In the genomic region with DNA sequence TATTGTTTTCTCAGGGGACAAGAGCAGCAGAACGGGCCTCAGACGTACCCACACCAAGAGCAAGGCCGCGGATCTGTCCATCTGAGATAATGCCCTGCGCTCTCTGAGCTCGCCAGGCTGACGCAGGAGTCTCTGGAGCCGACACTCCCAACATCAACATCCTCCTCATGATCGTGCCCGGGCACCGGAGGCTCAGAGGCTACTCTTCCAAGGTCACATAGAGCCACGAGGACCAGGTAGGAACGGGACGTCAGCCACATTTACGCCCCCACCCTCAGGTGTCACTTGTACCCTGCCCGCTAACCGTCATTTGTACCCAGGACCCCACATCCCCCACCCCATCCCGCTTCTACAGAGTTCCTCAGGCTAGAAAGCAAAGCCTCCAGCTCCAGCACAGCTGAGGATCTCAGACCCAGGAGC, we compare ENCODE assay signal across 8 mouse cellular contexts. TPM values are rescaled to one million over a fixed set of nuclear protein-coding genes. Genes with fewer than 3 reads are reported as not detected.
DNase-seq lines count a peak whose midpoint lies in the region; ATAC-seq and TF ChIP-seq lines count a peak whose summit lies in the region.

No protein-coding gene starts in this region.

- no peaks in the 10 kb centered on the region for H3K9me3 ChIP-seq in kidney, embryonic 14.5 days (ENCODE audit: control insufficient read depth, low read length)
- no peaks in the 10 kb centered on the region for H3K9me3 ChIP-seq in forebrain, embryonic 12.5 days
- no peaks in the 10 kb centered on the region for H3K9me3 ChIP-seq in limb, embryonic 15.5 days
- no peaks in the 10 kb centered on the region for H3K9me3 ChIP-seq in midbrain, embryonic 12.5 days

- peak overlapping the region; percentile 83 for H3K9ac ChIP-seq in kidney, embryonic 14.5 days (ENCODE audit: low read depth, low read length)
- peak overlapping the region; percentile 85 for H3K9ac ChIP-seq in forebrain, embryonic 12.5 days
- H3K9ac ChIP-seq in limb, embryonic 15.5 days: peak overlapping the region; percentile 57
- peak overlapping the region; percentile 84 for H3K9ac ChIP-seq in midbrain, embryonic 12.5 days (replicated peaks)

- no peaks in the 10 kb centered on the region for H3K36me3 ChIP-seq in kidney, embryonic 14.5 days (ENCODE audit: control insufficient read depth, insufficient read depth, low read length)
- H3K36me3 ChIP-seq in forebrain, embryonic 12.5 days (replicated peaks): peaks cover 8% of the 10 kb centered on the region; the same call in 1 of the 2 replicates
- no peaks in the 10 kb centered on the region for H3K36me3 ChIP-seq in limb, embryonic 15.5 days
- H3K36me3 ChIP-seq in midbrain, embryonic 12.5 days: peaks cover 10% of the 10 kb centered on the region; the same call in 1 of the 2 replicates

- H3K27me3 ChIP-seq in kidney, embryonic 14.5 days (ENCODE audit: control insufficient read depth, insufficient read depth, low read length): no peaks in the 10 kb centered on the region
- H3K27me3 ChIP-seq in forebrain, embryonic 12.5 days: no peaks in the 10 kb centered on the region
- H3K27me3 ChIP-seq in limb, embryonic 15.5 days: no peaks in the 10 kb centered on the region
- H3K27me3 ChIP-seq in midbrain, embryonic 12.5 days: no peaks in the 10 kb centered on the region; the same call in 1 of the 2 replicates

- peak overlapping the region; percentile 90 for H3K27ac ChIP-seq in kidney, embryonic 14.5 days (ENCODE audit: low read depth, low read length)
- H3K27ac ChIP-seq in bone marrow, adult 2 months (ENCODE audit: control insufficient read depth, insufficient read depth, low read depth, low read length, poor library complexity): peak overlapping the region; percentile 78
- H3K27ac ChIP-seq in forebrain, embryonic 12.5 days: peak overlapping the region; percentile 76
- H3K27ac ChIP-seq in limb, embryonic 15.5 days: peak overlapping the region; percentile 74; the same call in 1 of the 2 replicates
- H3K27ac ChIP-seq in midbrain, embryonic 12.5 days (replicated peaks): peak overlapping the region; percentile 96

- no peak for TF ChIP-seq CTCF in bone marrow, adult 2 months (IDR thresholded peaks at IDR 0.05; ENCODE audit: control insufficient read depth, insufficient read depth, low read length)

- peak; percentile 62; the same call in 1 of the 2 replicates for TF ChIP-seq POLR2A in bone marrow, adult 2 months (IDR thresholded peaks at IDR 0.05; ENCODE audit: borderline replicate concordance, control insufficient read depth, low read depth, low read length)

- DNase-seq in kidney, adult 11 months: no peak
- no peak for DNase-seq in cerebellum, adult 11-12 months
- DNase-seq in layer of hippocampus, adult 9-11 months: no peak

- H3K4me2 ChIP-seq in kidney, embryonic 14.5 days (replicated peaks; ENCODE audit: low read depth, low read length): peak overlapping the region; percentile 92
- H3K4me2 ChIP-seq in forebrain, embryonic 12.5 days: peak overlapping the region; percentile 79
- peak overlapping the region; percentile 86 for H3K4me2 ChIP-seq in limb, embryonic 15.5 days
- H3K4me2 ChIP-seq in midbrain, embryonic 12.5 days (replicated peaks): peak overlapping the region; percentile 93

- peak; percentile 64 for ATAC-seq in kidney, embryonic 14.5 days (ENCODE audit: low FRiP score, low TSS enrichment)
- peak; percentile 73 for ATAC-seq in forebrain, embryonic 12.5 days (ENCODE audit: low FRiP score)
- ATAC-seq in limb, embryonic 15.5 days (ENCODE audit: insufficient number of reproducible peaks, low FRiP score, low TSS enrichment, low read depth): peak; percentile 20
- ATAC-seq in midbrain, embryonic 12.5 days (ENCODE audit: low FRiP score, low read depth): peak; percentile 70; the same call in 1 of the 2 replicates

- WGBS in kidney, embryonic 14.5 days: under 1% methylated on average over 18 of the region's 18 CpGs
- 0% methylated on average over 18 of the region's 18 CpGs for WGBS in bone marrow, adult 2 months
- 0% methylated on average over 18 of the region's 18 CpGs for WGBS in forebrain, embryonic 12.5 days
- WGBS in limb, embryonic 15.5 days: under 1% methylated on average over 18 of the region's 18 CpGs
- under 1% methylated on average over 18 of the region's 18 CpGs for WGBS in midbrain, embryonic 12.5 days

- peaks cover 12% of the 10 kb centered on the region for H3K4me1 ChIP-seq in kidney, embryonic 14.5 days (ENCODE audit: control insufficient read depth, insufficient read depth, low read length)
- H3K4me1 ChIP-seq in bone marrow, adult 2 months (ENCODE audit: control insufficient read depth, insufficient read depth, low read length): peaks cover 4% of the 10 kb centered on the region; the same call in 1 of the 2 replicates
- peaks cover 39% of the 10 kb centered on the region for H3K4me1 ChIP-seq in forebrain, embryonic 12.5 days
- H3K4me1 ChIP-seq in limb, embryonic 15.5 days: peaks cover 18% of the 10 kb centered on the region
- peaks cover 36% of the 10 kb centered on the region for H3K4me1 ChIP-seq in midbrain, embryonic 12.5 days

- peak overlapping the region; percentile 82 for H3K4me3 ChIP-seq in kidney, embryonic 14.5 days (ENCODE audit: low read length)
- H3K4me3 ChIP-seq in bone marrow, adult 2 months (replicated peaks; ENCODE audit: control insufficient read depth, low read depth, low read length): peak overlapping the region; percentile 77
- H3K4me3 ChIP-seq in forebrain, embryonic 12.5 days (replicated peaks): peak overlapping the region; percentile 65
- H3K4me3 ChIP-seq in limb, embryonic 15.5 days: peak overlapping the region; percentile 71
- peak overlapping the region; percentile 79 for H3K4me3 ChIP-seq in midbrain, embryonic 12.5 days

RNA-seq across cellular contexts. Expression of a gene that starts 0.4 kb away (rescaled TPM):
- polyA plus RNA-seq in kidney, embryonic 14.5 days (2014; fragmentation: Nextera tagmentation; extraction: Ambion mirVana): 99.3 and 101 TPM in 2 replicates
- 46.9 and 57.6 TPM in 2 replicates for polyA plus RNA-seq in bone marrow, adult 2 months (2011; ENCODE audit: insufficient read depth, insufficient read length, low replicate concordance, missing spikeins)
- polyA plus RNA-seq in forebrain, embryonic 12.5 days (2016; fragmentation: Nextera tagmentation; extraction: Ambion mirVana): 104 TPM in 2 replicates
- 53.6 and 56.0 TPM in 2 replicates for polyA plus RNA-seq in limb, embryonic 15.5 days (2015; fragmentation: Nextera tagmentation; extraction: Ambion mirVana)
- polyA plus RNA-seq in midbrain, embryonic 12.5 days (2016; fragmentation: Nextera tagmentation; extraction: Ambion mirVana): 92.2 and 98.3 TPM in 2 replicates

RNA-seq across cellular contexts. Expression of a gene that starts 20.4 kb away (rescaled TPM):
- 6.9 and 8.0 TPM in 2 replicates for polyA plus RNA-seq in kidney, embryonic 14.5 days (2014; fragmentation: Nextera tagmentation; extraction: Ambion mirVana)
- polyA plus RNA-seq in bone marrow, adult 2 months (2011; ENCODE audit: insufficient read depth, insufficient read length, low replicate concordance, missing spikeins): 22.6 and 28.5 TPM in 2 replicates
- polyA plus RNA-seq in forebrain, embryonic 12.5 days (2016; fragmentation: Nextera tagmentation; extraction: Ambion mirVana): 15.3 and 16.2 TPM in 2 replicates
- polyA plus RNA-seq in limb, embryonic 15.5 days (2015; fragmentation: Nextera tagmentation; extraction: Ambion mirVana): 9.6 and 12.0 TPM in 2 replicates
- 16.2 and 17.4 TPM in 2 replicates for polyA plus RNA-seq in midbrain, embryonic 12.5 days (2016; fragmentation: Nextera tagmentation; extraction: Ambion mirVana)

RNA-seq across cellular contexts. Expression of a gene that starts 26.2 kb away (rescaled TPM):
- polyA plus RNA-seq in kidney, embryonic 14.5 days (2014; fragmentation: Nextera tagmentation; extraction: Ambion mirVana): not detected in 2 replicates
- polyA plus RNA-seq in bone marrow, adult 2 months (2011; ENCODE audit: insufficient read depth, insufficient read length, low replicate concordance, missing spikeins): not detected in 2 replicates
- polyA plus RNA-seq in forebrain, embryonic 12.5 days (2016; fragmentation: Nextera tagmentation; extraction: Ambion mirVana): not detected in 2 replicates
- polyA plus RNA-seq in limb, embryonic 15.5 days (2015; fragmentation: Nextera tagmentation; extraction: Ambion mirVana): not detected in 2 replicates
- not detected in 2 replicates for polyA plus RNA-seq in midbrain, embryonic 12.5 days (2016; fragmentation: Nextera tagmentation; extraction: Ambion mirVana)

RNA-seq across cellular contexts. Expression of a gene that starts 27.2 kb away (rescaled TPM):
- polyA plus RNA-seq in kidney, embryonic 14.5 days (2014; fragmentation: Nextera tagmentation; extraction: Ambion mirVana): 41.5 and 55.7 TPM in 2 replicates
- 179 and 183 TPM in 2 replicates for polyA plus RNA-seq in bone marrow, adult 2 months (2011; ENCODE audit: insufficient read depth, insufficient read length, low replicate concordance, missing spikeins)
- polyA plus RNA-seq in forebrain, embryonic 12.5 days (2016; fragmentation: Nextera tagmentation; extraction: Ambion mirVana): 73.1 and 81.9 TPM in 2 replicates
- 51.2 and 51.3 TPM in 2 replicates for polyA plus RNA-seq in limb, embryonic 15.5 days (2015; fragmentation: Nextera tagmentation; extraction: Ambion mirVana)
- 107 and 111 TPM in 2 replicates for polyA plus RNA-seq in midbrain, embryonic 12.5 days (2016; fragmentation: Nextera tagmentation; extraction: Ambion mirVana)

RNA-seq across cellular contexts. Expression of a gene that starts 27.6 kb away (rescaled TPM):
- polyA plus RNA-seq in kidney, embryonic 14.5 days (2014; fragmentation: Nextera tagmentation; extraction: Ambion mirVana): 3.4 and 5.1 TPM in 2 replicates
- 9.8 and 12.5 TPM in 2 replicates for polyA plus RNA-seq in bone marrow, adult 2 months (2011; ENCODE audit: insufficient read depth, insufficient read length, low replicate concordance, missing spikeins)
- polyA plus RNA-seq in forebrain, embryonic 12.5 days (2016; fragmentation: Nextera tagmentation; extraction: Ambion mirVana): 10.2 and 12.1 TPM in 2 replicates
- polyA plus RNA-seq in limb, embryonic 15.5 days (2015; fragmentation: Nextera tagmentation; extraction: Ambion mirVana): 5.3 and 6.1 TPM in 2 replicates
- polyA plus RNA-seq in midbrain, embryonic 12.5 days (2016; fragmentation: Nextera tagmentation; extraction: Ambion mirVana): 9.0 and 9.7 TPM in 2 replicates

Comparison
In these comparisons a context has a peak if more than half of its experiments do, and no peak if none do; other contexts are left out.
1. ATAC-seq: peak in every context shown above with its lines; median percentile 73 in forebrain, embryonic 12.5 days; 70 in midbrain, embryonic 12.5 days; 64 in kidney, embryonic 14.5 days; 20 in limb, embryonic 15.5 days.